Mouse (Mus musculus) layer of hippocampus, adult 9-10 months (tissue): ENCODE data around the gene Zfp335.
"Not testable (repeated sequence)": the region's sequence is repeated elsewhere in the genome, so short reads cannot be mapped to it uniquely, and the experiment has no call there.

Experiments
- DNase-seq: peaks from one replicate; pipeline ENCODE4 v3.0.0; 2022; ENCODE audit warnings: low spot score

The Zfp335 gene

GRCm38 (mm10) chr2:164866741-164867551 is 44.6 kb downstream of the Zfp335 start:
- no peak for DNase-seq

GRCm38 (mm10) chr2:164864593-164864992 is 47.0 kb downstream of the Zfp335 start:
- DNase-seq: no peak

- DNase-seq: not testable (repeated sequence)
Measured at GRCm38 (mm10) chr2:164863411-164863810, 48.1 kb downstream of the Zfp335 start.

DNA sequence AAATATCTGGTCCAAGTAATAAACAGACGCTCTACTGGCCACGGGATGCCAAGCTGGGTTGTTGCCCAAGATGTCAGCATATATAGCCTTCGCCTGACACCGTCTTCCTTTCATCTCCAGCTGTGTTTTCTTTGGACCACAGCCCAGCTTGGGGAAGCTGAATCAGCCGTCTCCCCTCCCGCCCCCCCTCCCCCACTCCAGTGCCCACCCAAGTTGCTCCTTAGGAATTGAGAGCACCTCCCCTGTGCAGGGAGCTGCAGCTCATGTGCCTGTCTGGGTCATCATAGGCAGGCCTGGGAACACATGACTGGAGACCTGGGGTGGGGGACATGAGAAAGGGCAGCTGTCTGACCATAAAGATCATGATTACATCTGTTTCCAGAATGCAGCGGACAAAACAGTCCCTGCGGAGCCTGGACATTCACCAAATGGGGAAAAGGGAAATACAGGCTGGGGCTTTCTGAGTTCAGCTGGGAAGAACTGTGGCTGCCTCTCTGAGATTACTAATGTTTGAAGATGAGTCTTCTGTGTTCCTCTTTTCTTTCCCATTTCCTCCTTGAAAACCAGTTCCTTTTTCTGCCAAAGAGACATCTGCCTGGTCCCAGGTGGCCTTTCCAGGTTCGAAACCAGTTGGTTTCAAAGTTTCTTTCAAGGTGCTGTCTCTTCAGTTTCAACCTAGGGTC is 49.2 kb downstream of the Zfp335 start:
- no peak for DNase-seq

DNA sequence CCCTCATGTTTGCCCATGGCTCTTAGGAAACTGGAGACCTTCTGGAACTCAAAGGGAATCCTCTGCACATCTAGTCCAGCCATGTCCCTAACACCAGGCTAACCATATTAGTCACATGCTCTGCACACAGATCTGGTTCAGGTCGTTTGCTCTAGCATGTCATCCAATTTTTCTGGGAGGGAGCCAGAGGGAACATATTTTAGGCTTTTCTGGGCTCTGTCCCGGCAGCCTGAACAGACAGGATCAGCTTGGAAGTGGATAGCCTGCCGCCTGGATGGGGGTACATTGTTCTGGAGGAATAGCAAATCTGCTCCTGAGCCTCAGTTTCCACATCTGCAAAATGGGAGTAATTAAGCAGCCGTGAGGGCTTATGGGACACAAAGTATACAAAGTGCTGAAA is 50.5 kb downstream of the Zfp335 start:
- DNase-seq: no peak

GRCm38 (mm10) chr2:164859640-164860432 is 51.7 kb downstream of the Zfp335 start:
- no peak for DNase-seq

- DNase-seq: no peak
Measured at GRCm38 (mm10) chr2:164859155-164859554, 52.4 kb downstream of the Zfp335 start.

GRCm38 (mm10) chr2:164857842-164858553 is 53.6 kb downstream of the Zfp335 start:
- no peak for DNase-seq

- no peak for DNase-seq
Measured at GRCm38 (mm10) chr2:164857101-164857821, 54.3 kb downstream of the Zfp335 start, which contains the start of gene Pltp. Gene Pltp, minus strand, starts transcription at chr2:164857711.

DNA sequence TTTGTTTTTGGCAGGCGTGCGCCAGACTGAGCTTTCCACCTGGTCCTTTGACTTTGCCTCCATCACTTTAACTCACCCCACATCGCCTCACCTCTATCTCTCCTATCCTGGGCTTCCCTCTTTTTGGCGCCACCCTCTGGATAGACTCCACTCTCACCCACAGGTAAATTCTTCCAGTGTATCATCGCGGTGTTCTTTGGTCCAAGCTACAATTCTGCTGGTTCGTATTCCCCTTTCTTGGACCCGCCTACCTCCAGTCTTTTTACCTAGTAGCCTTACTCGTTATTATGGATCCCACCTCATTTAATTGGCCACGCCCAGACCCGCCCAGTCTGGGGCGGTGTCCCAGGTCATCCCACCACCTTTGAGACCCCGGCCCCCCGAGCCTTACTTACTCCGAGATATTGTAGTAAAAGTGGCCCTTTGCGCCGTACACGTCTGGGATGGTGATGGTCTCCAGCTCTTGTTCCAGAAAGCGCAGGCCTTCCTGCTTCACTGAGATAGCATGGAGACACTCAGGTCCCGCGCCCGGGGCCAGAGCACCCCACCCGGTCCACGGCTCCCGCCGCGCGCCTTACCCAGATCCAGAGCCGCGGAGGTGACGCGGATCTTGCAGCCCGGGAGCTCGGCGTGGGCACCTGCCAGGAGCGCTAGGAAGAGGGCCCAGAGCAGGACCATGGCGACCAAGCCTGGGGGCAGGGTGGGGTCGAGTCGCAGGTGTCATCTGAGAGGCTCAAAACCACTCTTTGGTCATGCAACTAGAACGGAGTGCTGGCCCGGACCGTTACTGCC is 55.1 kb downstream of the Zfp335 start:
- DNase-seq: no peak

DNA sequence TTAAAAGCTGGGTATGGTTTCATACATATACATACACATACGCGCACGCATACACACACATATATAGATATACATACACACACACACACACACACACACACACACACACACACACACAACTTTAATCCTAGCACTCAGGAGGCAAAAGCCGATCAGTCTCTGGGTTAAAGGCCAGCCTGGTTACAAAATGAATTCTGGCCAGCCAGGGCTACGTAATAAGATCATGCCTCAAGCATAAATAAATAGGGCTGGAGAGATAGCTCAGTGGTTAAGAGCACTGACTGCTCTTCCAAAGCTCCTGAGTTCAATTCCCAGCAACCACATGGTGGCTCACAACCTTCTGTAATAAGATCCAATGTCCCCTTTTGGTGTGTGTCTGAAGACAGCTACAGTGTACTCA is 56.0 kb downstream of the Zfp335 start:
- not testable (repeated sequence) for DNase-seq

GRCm38 (mm10) chr2:164850061-164850460 is 61.5 kb downstream of the Zfp335 start:
- DNase-seq: no peak

- no peak for DNase-seq
Measured at GRCm38 (mm10) chr2:164845782-164846181, 65.8 kb downstream of the Zfp335 start.
